Mouse (Mus musculus) frontal cortex, postnatal 14 days (tissue): Measurements from ENCODE around the gene Cpne4.

ENCODE experiments used
- DNase-seq, 2 experiments: peaks; one replicate each; pipeline ENCODE4 v3.0.0; 2022; ENCODE audit warnings: low spot score in 2 of 2

The Cpne4 gene

DNA sequence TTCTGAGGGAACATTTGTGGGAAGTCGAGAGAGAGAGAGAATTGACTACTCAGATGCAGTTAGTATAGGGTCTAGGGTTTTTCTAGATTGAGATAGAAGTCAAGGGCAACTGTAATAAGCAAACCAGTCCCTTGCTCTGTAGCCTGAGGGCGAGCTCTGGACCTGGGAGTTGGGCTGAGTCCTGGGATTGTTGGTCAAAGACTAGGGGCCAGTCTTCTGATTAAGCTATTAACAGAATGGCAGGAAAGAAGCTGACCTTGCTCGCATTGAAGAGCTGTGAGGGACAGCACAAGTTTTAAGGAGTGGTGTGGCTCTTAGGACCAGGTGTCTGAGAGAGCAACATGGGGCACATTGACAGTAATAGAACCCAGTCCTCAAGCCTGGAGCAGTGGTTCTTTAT is 140.0 kb downstream of the Cpne4 start:
- DNase-seq, result no peak

- no peak for DNase-seq
Measured at GRCm38 (mm10) chr9:104693145-104693544, 146.1 kb downstream of the Cpne4 start.

- no peak for DNase-seq
Measured at GRCm38 (mm10) chr9:104710831-104711230, 163.7 kb downstream of the Cpne4 start.

GRCm38 (mm10) chr9:104725311-104725710 is 178.2 kb downstream of the Cpne4 start:
- no peak for DNase-seq

GRCm38 (mm10) chr9:104742661-104743380 is 195.7 kb downstream of the Cpne4 start:
- DNase-seq, result no peak

- DNase-seq, result no peak
Measured at GRCm38 (mm10) chr9:104755519-104755918, 208.4 kb downstream of the Cpne4 start.

DNA sequence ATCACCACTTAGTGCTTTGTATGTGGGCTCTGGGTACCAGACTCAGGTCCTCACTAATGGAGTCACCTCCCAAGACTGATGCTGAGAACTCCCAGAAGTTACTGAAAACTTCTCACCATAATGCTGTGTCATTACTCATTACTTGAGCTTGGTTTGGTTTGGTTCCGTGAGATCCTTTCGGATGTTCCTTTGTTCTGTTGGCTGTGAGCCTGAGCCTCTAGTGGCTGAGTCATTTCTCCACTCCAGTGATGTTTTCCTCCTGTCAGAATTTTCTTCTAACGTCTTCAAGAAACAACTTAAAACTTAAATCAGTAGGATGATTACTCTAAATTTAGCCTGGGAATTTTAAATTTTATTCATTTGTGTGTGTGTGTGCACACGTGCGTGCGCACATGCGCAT is 212.9 kb downstream of the Cpne4 start:
- DNase-seq, result no peak

- DNase-seq, result no peak
Measured at GRCm38 (mm10) chr9:104776198-104776815, 229.2 kb downstream of the Cpne4 start.

GRCm38 (mm10) chr9:104777135-104777534 is 230.0 kb downstream of the Cpne4 start:
- no peak for DNase-seq

DNA sequence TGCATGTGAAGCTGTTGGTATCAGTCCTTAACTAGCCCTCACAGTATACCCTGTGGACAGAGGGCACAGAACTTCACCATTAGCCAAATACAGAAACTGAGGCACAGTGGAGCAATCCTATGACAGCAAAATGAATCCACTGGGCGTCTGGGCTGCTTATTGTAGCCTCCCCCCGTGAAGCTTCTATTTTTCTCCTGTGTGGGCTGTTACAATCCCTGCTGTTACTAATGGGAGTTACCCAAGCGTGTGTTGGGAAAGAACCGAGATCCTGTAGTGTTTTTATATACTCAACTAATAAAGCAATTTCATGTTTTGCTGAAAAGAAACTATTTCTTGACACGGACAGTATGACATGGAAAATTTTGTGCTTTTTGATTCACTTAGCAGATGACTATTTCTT is 230.7 kb downstream of the Cpne4 start:
- no peak for DNase-seq

GRCm38 (mm10) chr9:104796601-104797000 is 249.5 kb downstream of the Cpne4 start:
- DNase-seq, result no peak

- no peak for DNase-seq
Measured at GRCm38 (mm10) chr9:104804776-104805175, 257.7 kb downstream of the Cpne4 start.

- no peak for DNase-seq
Measured at GRCm38 (mm10) chr9:104814681-104815080, 267.6 kb downstream of the Cpne4 start.

GRCm38 (mm10) chr9:104828646-104829045 is 281.6 kb downstream of the Cpne4 start:
- no peak for DNase-seq

GRCm38 (mm10) chr9:104832934-104833539 is 286.0 kb downstream of the Cpne4 start:
- DNase-seq, result no peak

DNA sequence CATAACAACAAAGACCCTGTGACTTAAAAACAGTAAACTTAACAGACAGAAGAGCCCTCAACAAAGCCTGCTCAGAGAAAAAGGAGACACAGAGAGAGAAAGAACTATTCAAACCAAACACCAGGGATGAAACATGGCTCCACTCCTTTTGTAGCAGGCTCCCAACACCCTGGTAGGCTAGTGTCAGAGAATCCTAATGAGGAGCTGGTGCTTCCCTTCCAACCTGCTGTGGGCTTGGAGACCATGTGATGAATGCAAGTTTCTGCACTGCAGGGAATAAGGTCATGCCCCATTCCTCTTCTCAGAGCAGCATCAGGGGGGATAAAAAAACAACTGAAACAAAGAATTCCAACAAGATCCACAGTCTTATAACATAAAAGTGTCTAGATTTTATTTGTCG is 290.8 kb downstream of the Cpne4 start:
- no peak for DNase-seq

DNA sequence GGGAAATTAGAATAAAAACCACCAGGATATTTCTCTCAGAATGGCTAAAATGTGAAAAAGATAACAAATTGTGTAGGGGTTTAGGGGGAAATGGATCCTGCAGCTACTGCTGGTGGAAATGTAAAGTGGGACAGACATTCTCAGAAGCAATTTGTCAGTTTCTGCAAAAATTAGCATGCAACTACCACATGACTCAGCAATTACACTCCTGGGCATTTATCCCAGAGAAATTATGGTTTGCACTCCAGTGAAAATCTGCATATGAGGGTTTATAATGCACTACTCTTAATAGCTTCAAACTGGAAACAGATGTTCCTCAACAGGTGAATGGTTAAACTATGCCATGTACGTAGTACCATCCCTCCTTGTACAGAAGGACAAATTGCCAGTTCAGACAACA is 294.2 kb downstream of the Cpne4 start:
- DNase-seq, result no peak

DNA sequence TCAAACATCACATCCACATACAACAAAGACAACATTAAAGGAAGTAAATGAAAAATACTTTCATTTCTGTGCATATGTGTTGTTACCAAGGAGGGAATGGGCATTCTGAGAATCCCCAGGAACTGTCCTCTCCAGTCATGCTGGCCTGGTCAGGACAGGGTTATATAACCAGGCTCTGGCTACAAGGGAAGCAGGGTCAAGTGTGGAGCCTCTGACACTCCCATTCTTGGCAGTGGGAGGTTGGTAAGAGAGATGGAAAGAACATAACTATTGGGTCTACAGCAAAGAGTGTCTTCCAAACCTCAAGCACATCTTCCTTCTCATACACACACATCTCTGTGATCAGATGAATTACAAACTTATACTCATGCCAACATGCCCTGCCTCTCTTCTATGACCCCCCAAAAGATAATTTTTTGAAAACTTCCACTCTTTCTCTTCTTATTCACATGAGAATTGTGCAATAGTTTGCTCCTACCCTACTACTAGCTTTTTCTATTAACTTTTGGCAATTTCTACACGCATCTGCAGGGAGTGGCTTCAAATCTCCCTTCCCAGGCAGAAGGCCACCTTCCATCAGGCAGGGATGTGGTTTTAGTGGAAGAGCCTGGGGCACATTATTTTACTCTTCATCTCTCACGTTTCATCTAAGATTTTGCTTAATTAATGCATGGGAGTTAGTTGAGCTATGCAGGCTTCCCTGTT is 298.3 kb downstream of the Cpne4 start:
- DNase-seq, result no peak

DNA sequence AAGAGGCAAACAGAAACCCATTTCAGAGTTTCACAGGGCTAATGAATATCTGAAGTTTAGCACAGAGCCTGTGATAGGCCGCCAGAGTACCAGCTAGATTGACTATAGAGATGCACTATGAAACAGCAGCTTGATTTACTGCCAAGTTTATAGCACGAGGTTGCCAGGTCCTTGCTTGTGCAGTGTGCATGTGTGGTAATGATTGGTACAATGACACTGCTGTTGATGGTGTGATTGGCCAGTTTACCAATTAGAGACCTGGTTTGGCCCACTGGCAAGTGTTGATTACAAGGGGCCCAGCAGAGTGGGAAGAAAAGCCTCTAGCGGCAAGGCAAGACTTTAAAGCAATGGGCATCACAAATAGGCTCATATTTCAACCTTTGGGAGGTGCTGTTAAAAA is 306.6 kb downstream of the Cpne4 start:
- no peak for DNase-seq

DNA sequence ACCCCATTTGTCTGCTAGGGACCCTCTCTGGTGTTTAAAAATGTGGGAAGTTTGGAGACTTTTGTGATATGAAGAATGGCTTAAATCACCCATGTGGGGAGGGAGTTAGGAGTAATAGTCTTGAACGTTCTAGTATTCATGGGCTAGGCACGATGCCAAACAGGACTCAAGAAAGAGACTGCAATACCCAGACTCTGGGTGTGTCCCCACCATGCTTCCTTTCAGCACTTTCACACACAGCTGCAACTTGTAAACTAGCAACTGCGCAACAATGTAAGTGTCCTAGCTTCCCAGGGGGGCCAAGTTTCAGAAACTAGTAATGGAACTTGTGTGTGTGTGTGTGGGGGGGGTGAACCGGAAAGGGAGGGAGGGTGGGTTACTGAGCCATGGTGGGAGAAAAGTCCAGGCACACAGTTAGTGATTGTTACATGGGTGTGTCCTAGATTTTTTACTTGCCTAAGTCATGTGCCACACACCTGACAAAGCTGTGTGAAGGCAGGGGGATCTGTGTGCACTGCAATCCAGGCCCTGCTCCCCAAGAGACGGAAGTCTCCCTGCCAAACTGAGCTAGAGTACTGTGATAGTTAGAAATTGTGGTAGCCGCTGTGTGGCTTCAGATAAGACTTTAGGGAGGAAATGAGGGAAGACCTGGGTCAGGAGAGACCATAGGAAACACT is 307.3 kb downstream of the Cpne4 start:
- no peak for DNase-seq

DNA sequence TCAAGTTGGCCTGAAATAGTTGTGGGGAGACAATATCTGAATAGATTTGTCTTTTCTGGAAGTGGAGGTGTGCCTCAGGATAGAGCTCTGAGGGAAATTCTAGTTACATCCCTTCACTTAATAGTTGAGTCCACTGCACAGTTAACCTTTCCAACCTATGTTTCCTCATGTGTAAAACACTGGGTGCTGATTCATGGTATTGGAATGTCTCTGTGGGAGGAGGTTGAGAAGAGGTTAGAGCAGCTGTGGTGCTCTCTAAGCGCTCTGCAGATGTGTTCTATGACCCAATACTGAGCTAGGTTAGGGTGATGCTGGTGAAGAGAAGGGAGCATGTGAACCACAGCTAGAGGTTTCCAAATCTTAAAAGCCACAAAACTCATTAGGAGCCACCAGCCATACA is 318.7 kb downstream of the Cpne4 start:
- DNase-seq, result no peak

- DNase-seq, result no peak
Measured at GRCm38 (mm10) chr9:104872586-104872985, 325.5 kb downstream of the Cpne4 start.
